Mouse (Mus musculus): Measurements from ENCODE around the gene Ccnd3.

GRCm38 (mm10) chr17:47469642-47470041 is 35.2 kb upstream of the Ccnd3 start:
- TF ChIP-seq CHD2 (IDR thresholded peaks at IDR 0.05; ENCODE audit: low read length) (no peak), ELF1 (IDR thresholded peaks at IDR 0.05; ENCODE audit: low read depth, low read length) (no peak), CHD1 (IDR thresholded peaks at IDR 0.05; ENCODE audit: low read depth, low read length) (no peak), EP300 (IDR thresholded peaks at IDR 0.05; ENCODE audit: low read depth in 1 of 2, low read length in 2 of 2) (no peak), MYC (IDR thresholded peaks at IDR 0.05; ENCODE audit: low read depth, low read length) (no peak), GATA1 (IDR thresholded peaks at IDR 0.05; ENCODE audit: low read depth, low read length) (no peak), CTCF (IDR thresholded peaks at IDR 0.05 in 2 of 3, conservative IDR thresholded peaks at IDR 0.05 in 1 of 3; ENCODE audit: control insufficient read depth in 1 of 3, insufficient read depth in 1 of 3, low read depth in 2 of 3, low read length in 3 of 3, poor library complexity in 1 of 3, severe bottlenecking in 1 of 3) (no peak), HCFC1 (IDR thresholded peaks at IDR 0.05; ENCODE audit: low read depth, low read length) (no peak), USF1 (IDR thresholded peaks at IDR 0.05; ENCODE audit: low read depth, low read length) (no peak), KAT2A (conservative IDR thresholded peaks at IDR 0.05; ENCODE audit: low read depth, low read length) (no peak), NELFE (IDR thresholded peaks at IDR 0.05; ENCODE audit: low read depth, low read length) (no peak), ZNF384 (IDR thresholded peaks at IDR 0.05; ENCODE audit: low read depth, low read length) (no peak), TAL1 (IDR thresholded peaks at IDR 0.05; ENCODE audit: low read length) (no peak)

Measured in MEL (cell line).